In genomic region chr13:34281360-34281759, GRCm38 (mm10) we compare ENCODE assay signal across 26 mouse cellular contexts.
DNase-seq lines count a peak whose midpoint lies in the region; ATAC-seq and TF ChIP-seq lines count a peak whose summit lies in the region.
"Had no signal": no experiment of that assay in that cellular context is flagged by ENCODE, and none has a peak within 500 bp of the region (broad histone marks: within the 10 kb centered on the region; RNA-seq: fewer than 3 reads in every experiment).

No protein-coding gene starts in this region.

- H3K27ac ChIP-seq in left cerebral cortex, adult 2 months, result peak overlapping the region; percentile 54; the same call in 1 of the 2 replicates
- H3K27ac ChIP-seq in midbrain, embryonic 10.5 days (replicated peaks), result 0 out of 2 replicates have a peak overlapping the region, but pooled peaks have one; percentile 23
- no peak overlapping the region for H3K27ac ChIP-seq in midbrain, postnatal 0 days (ENCODE audit: low read depth, low read length)
- H3K27ac ChIP-seq: embryonic facial prominence, embryonic 10.5 days; embryonic facial prominence, embryonic 13.5 days; forebrain, embryonic 10.5 days; forebrain, embryonic 13.5 days; heart, adult 2 months; hindbrain, embryonic 12.5 days; hindbrain, embryonic 15.5 days had no signal

- peaks cover 44% of the 10 kb centered on the region for H3K36me3 ChIP-seq in midbrain, embryonic 10.5 days
- no peaks in the 10 kb centered on the region for H3K36me3 ChIP-seq in midbrain, postnatal 0 days (ENCODE audit: insufficient read depth, low read length)
- H3K36me3 ChIP-seq: embryonic facial prominence, embryonic 13.5 days; heart, embryonic 12.5 days had no signal

- H3K4me3 ChIP-seq in left cerebral cortex, adult 2 months, result no peak overlapping the region
- no peak overlapping the region for H3K4me3 ChIP-seq in midbrain, embryonic 10.5 days
- H3K4me3 ChIP-seq in midbrain, postnatal 0 days (ENCODE audit: low read depth, low read length), result no peak overlapping the region
- H3K4me3 ChIP-seq: embryonic facial prominence, embryonic 10.5 days; embryonic facial prominence, embryonic 13.5 days; erythroblast, embryonic 14.5 days; forebrain, embryonic 10.5 days; forebrain, embryonic 13.5 days; heart, adult 2 months; heart, embryonic 12.5 days; hindbrain, embryonic 12.5 days; hindbrain, embryonic 15.5 days had no signal

- H3K4me1 ChIP-seq in midbrain, embryonic 10.5 days, result peaks cover 43% of the 10 kb centered on the region
- H3K4me1 ChIP-seq in midbrain, postnatal 0 days (ENCODE audit: insufficient read depth, low read length), result no peaks in the 10 kb centered on the region

- H3K9me3 ChIP-seq in midbrain, embryonic 10.5 days (replicated peaks), result no peaks in the 10 kb centered on the region
- H3K9me3 ChIP-seq in midbrain, postnatal 0 days (ENCODE audit: low read length), result no peaks in the 10 kb centered on the region
- H3K9me3 ChIP-seq: embryonic facial prominence, embryonic 10.5 days; embryonic facial prominence, embryonic 13.5 days; forebrain, embryonic 10.5 days; forebrain, embryonic 13.5 days; heart, embryonic 12.5 days; hindbrain, embryonic 12.5 days; hindbrain, embryonic 15.5 days had no signal

- H3K9ac ChIP-seq in midbrain, postnatal 0 days (replicated peaks; ENCODE audit: low read length, poor library complexity, severe bottlenecking), result no peak overlapping the region
- H3K9ac ChIP-seq: embryonic facial prominence, embryonic 13.5 days; forebrain, embryonic 13.5 days; heart, embryonic 12.5 days; hindbrain, embryonic 12.5 days; hindbrain, embryonic 15.5 days had no signal

- no peak overlapping the region for H3K4me2 ChIP-seq in midbrain, postnatal 0 days (ENCODE audit: low read depth, low read length, poor library complexity, severe bottlenecking)
- H3K4me2 ChIP-seq: embryonic facial prominence, embryonic 13.5 days; forebrain, embryonic 13.5 days; heart, embryonic 12.5 days; hindbrain, embryonic 12.5 days; hindbrain, embryonic 15.5 days had no signal

- intact Hi-C loops in left cerebral cortex, adult 2 months (cut with DNase I), result no loop called here

- no peak for TF ChIP-seq CTCF in left cerebral cortex, adult 2 months (IDR thresholded peaks at IDR 0.05)
- TF ChIP-seq CTCF in midbrain, postnatal 0 days (IDR thresholded peaks at IDR 0.05), result no peak

- peak; percentile 18 for DNase-seq in heart, adult 11 months
- no peak for DNase-seq in heart, adult 18-20 months
- DNase-seq in left cerebral cortex, adult 2 months (ENCODE audit: extremely low spot score in 1 of 2, low spot score in 2 of 2), result no peak
- DNase-seq in left cerebral cortex, adult 8-10 months (ENCODE audit: low spot score in 2 of 2), result no peak
- no peak for DNase-seq in midbrain, embryonic 10.5 days (ENCODE audit: low spot score)
- no peak for DNase-seq in midbrain, postnatal 0 days (ENCODE audit: low spot score)
- DNase-seq in adrenal gland, adult 8-10 months, result no peak
- DNase-seq: adrenal gland, postnatal 10 days; adrenal gland, postnatal 36 days; cerebellum, adult 18-20 months; cerebellum, adult 9-10 months; cerebellum, postnatal 14 days; gastrocnemius, postnatal 10 days; gastrocnemius, postnatal 36 days; heart, adult 2 months; heart, postnatal 14 days had no signal

- H3K27me3 ChIP-seq in midbrain, embryonic 10.5 days (ENCODE audit: low read depth, poor library complexity, severe bottlenecking), result no peaks in the 10 kb centered on the region
- H3K27me3 ChIP-seq in midbrain, postnatal 0 days (ENCODE audit: insufficient read depth, low read length), result no peaks in the 10 kb centered on the region
- H3K27me3 ChIP-seq: embryonic facial prominence, embryonic 13.5 days; forebrain, embryonic 13.5 days; heart, embryonic 12.5 days; hindbrain, embryonic 12.5 days; hindbrain, embryonic 15.5 days had no signal

- WGBS in midbrain, embryonic 10.5 days, result 93% methylated on average over 6 of the region's 6 CpGs
- whole genome bisulfite sequencing in midbrain, postnatal 0 days, result 95% methylated on average over 6 of the region's 6 CpGs

- ATAC-seq in midbrain, postnatal 0 days (ENCODE audit: low FRiP score), result no peak
- ATAC-seq: activated CD4-positive, CD25-positive, alpha-beta regulatory T cell, adult 4 months; forebrain, embryonic 13.5 days; forebrain, embryonic 16.5 days had no signal
